Mouse (Mus musculus) kidney, adult 10 weeks (tissue): ENCODE data around the gene Artn. TPM values are rescaled to one million over a fixed set of nuclear protein-coding genes. Genes with fewer than 3 reads are reported as not detected.

Experiments used
- polyA plus RNA-seq: library from polyadenylated mRNA; stranded (reverse); fragments of 350-450 nt; fragmentation: Illumina TruSeq; extraction: RNeasy Lipid Tissue Mini Kit (QIAGEN cat#74804); gene quantifications from one replicate; pipeline ENCODE4 v1.2.3, GENCODE M21; 2014; ENCODE audit warnings: low read depth, low replicate concordance

Artn gene
- polyA plus RNA-seq: not detected

DNA sequence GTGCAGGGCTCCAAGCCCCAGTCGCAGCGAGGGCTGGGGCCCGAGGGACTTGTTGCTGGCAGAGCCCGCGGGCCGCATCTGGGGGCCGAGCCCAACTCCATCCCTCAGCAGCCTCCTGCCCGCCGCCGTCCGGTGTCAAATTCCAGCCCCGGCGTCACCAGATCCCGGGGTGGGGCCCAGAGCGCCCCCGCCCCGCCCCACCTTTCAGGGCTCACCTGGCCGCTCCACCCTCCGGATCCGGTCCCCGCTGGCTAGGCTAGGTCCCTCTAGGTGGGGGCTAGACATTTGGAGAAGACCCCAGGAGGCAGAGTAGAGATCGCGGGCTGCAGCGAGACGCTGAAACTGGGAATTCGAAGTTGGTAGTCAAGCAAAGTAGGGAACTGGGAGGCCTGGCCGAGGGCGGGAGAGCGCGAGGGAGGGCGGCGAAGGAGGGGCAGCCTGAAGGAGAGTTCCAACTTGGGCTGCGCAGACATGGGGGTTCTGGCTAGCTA, at the start of gene Artn:
Gene Artn (minus strand): TSS at position 373 of the 491 bp plus-strand sequence.

DNA sequence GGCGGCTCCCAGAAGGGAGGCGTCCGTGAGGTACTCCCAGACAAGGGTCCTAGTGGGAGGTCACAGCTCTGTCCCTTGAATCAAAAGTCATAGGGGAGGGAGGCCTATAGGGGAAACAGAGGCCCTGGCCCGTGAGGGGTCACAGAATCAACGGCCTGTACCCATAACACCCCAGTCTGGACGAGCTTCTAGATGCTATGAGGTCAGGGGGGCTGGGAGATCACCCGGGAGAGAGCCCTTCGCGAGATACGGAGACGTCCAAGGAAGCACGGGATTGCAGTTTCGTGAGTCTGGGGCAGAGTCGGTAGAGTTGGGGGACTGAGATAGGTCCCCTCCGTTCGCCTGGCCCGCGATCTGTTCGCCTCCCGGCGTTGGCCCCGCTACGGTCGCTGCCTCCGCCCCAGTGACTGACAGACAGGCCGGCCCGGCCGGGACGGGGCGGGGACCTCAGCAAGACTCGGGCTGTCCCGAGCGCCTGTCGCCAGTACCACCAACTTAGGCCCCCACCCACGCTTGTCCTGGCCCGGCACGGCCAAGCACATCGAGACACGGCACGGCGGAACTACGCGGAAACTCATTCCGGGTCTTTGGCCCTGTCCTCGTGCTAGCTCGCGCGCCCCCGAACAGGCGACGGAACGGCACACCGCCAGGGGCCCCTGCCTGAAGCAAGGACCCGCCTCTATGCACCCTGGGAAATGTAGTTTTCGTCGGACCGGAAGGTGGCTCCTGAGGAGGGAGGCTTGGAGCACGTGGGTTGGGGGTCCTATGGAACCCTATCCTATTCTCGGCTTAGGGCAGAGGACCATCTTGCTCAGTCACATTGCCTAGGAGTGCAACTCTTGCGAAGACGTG, 14.7 kb downstream of the Artn start, which contains the start of gene Ipo13:
Gene Ipo13 (minus strand): TSS at position 409 of the 852 bp plus-strand sequence.

GRCm38 (mm10) chr4:117891738-117892161, 37.8 kb downstream of the Artn start, which contains the start of gene Dph2:
Dph2 (minus strand) TSS chr4:117892032.

GRCm38 (mm10) chr4:117887133-117887532, 42.4 kb downstream of the Artn start, which contains the start of gene Atp6v0b:
Atp6v0b (minus strand) TSS chr4:117887333.

DNA sequence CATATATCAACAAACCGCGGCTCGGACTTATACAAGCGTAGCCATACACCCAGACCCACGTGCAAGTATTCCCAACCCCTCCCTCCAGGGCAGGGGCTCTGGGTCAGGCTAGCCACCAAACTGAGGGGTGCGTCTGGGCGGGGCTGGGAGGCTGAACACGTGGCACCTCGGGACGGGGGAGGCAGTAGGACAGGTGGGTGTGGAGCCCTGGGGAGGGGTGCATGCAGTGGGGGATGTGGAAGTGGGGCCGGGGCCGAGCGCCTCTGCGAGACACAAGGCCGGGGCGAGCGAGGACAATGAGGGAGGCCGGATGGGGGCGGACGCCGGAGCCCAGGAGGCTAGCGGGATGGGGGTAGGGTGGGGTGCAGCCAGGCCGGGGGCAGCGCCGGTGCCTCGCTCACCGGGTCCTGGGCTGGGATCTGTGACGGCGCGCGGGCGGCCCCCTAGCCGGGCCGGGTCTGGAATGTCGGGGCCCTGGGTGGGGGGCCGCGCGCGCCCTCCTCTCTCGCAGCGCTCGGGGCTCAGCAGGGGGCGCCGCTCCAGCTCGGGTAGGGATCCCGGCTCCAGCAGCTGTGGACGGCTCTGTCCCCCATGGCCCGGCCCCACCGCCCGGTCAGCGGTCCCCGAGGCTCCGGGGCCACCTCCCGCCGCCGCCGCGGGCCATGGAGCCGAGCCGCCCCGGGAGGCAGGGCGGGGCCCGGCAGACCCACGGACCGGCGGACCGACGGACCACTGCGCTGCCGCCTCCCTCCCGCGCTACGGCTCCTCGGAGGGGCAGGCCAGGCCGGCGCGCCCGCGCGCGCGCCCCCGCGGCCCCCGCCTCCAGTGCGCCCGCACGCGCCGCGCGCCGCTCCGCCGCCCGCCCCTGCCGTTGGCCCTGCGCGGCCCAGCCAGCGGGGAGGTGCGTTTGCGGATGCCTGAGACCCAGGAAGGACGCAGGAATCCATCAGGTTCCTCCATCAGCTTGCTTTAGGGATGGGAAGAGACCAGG, 46.6 kb downstream of the Artn start, which contains the start of gene B4galt2:
Gene B4galt2 (minus strand): TSS at position 787 of the 991 bp plus-strand sequence.

Other genes starting within 250 kb of the Artn start
- 0.57 TPM for gene Dmap1, start 247.5 kb downstream of the Artn start, polyA plus RNA-seq
- not detected for gene Gm12845, start 205.4 kb downstream of the Artn start, polyA plus RNA-seq
- gene Klf17, start 164.1 kb downstream of the Artn start, polyA plus RNA-seq: not detected
- gene Slc6a9, start 95.3 kb downstream of the Artn start, polyA plus RNA-seq: 1.4 TPM
- gene Ccdc24, start 57.2 kb downstream of the Artn start, polyA plus RNA-seq: not detected
- not detected for gene B4galt2, start 46.3 kb downstream of the Artn start, polyA plus RNA-seq
- 99.9 TPM for gene Atp6v0b, start 42.4 kb downstream of the Artn start, polyA plus RNA-seq
- 2.7 TPM for gene Dph2, start 37.7 kb downstream of the Artn start, polyA plus RNA-seq
- 2.4 TPM for gene Ipo13, start 14.8 kb downstream of the Artn start, polyA plus RNA-seq
- gene St3gal3, start 205.2 kb upstream of the Artn start, polyA plus RNA-seq: 2.4 TPM